Mouse (Mus musculus): Measurements from ENCODE around the gene Xpc.

DNA sequence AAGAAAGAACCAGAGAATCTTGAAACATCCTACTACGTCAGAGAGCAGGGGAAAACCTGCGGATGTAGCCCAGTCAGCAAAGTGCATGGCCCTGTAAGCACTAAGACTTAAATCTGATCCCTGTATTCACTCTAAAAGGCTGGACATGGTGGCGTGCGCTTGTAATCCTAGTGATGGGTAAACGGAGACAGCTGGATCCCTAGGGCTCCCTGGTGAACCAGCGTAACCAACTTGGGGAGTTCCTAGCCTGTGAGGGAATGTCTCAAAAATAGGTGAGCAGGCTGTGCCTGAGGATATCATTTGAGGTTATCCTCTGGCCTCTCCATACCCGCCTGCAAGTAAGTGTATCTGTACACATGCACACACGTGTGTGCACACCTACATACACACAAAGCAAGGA lies 15.0 kb upstream of the Xpc start:
- TF ChIP-seq TCF12 (IDR thresholded peaks at IDR 0.05; ENCODE audit: insufficient read depth, poor library complexity, severe bottlenecking) (no peak), TCF3 (IDR thresholded peaks at IDR 0.05; ENCODE audit: insufficient read length, low read depth) (no peak), POLR2A (IDR thresholded peaks at IDR 0.05; ENCODE audit: insufficient read length, low read depth) (no peak), CEBPB (IDR thresholded peaks at IDR 0.05; ENCODE audit: insufficient read depth, poor library complexity, severe bottlenecking) (no peak), SRF (IDR thresholded peaks at IDR 0.05; ENCODE audit: control insufficient read depth, insufficient read length, low read depth) (no peak), USF1 (IDR thresholded peaks at IDR 0.05; ENCODE audit: low read depth) (no peak), MAX (IDR thresholded peaks at IDR 0.05; ENCODE audit: low read depth) (no peak), E2F4 (IDR thresholded peaks at IDR 0.05; ENCODE audit: insufficient read depth) (no peak), MYOD1 (IDR thresholded peaks at IDR 0.05; ENCODE audit: control insufficient read depth in 1 of 3, insufficient read length in 2 of 3, low read depth in 2 of 3) (peak in 1 of 3 experiments; percentile 34), MYOG (IDR thresholded peaks at IDR 0.05; ENCODE audit: control insufficient read depth in 1 of 3, insufficient read depth in 1 of 3, insufficient read length in 2 of 3, low read depth in 2 of 3) (no peak), POLR2AphosphoS2 (IDR thresholded peaks at IDR 0.05; ENCODE audit: insufficient read length, low read depth) (no peak)
